Mouse (Mus musculus) liver, embryonic 14.5 days (tissue): ENCODE results near the gene Col6a3. TPM values are rescaled to one million over a fixed set of nuclear protein-coding genes. Genes with fewer than 3 reads are reported as not detected.

ENCODE experiments used
- ATAC-seq: fragments of 200-750 bp; cut with Nextera tagmentation; 2 replicates; pipeline ENCODE4 v1.8.0; 2017; ENCODE audit warnings: moderate number of reproducible peaks, mild to moderate bottlenecking, moderate library complexity; ENCODE audit not compliant: insufficient read depth
- DNase-seq, 3 experiments: peaks; one replicate each; pipeline ENCODE4 v3.0.0-alpha.2; 2012 to 2013; ENCODE audit warnings: low read depth in 3 of 3, low spot score in 3 of 3
- H3K27ac ChIP-seq: fragments of 300-500 bp; sonication (generic); 2 replicates; pipeline ENCODE4 v1.5.1; 2014; ENCODE audit warnings: moderate library complexity, mild to moderate bottlenecking, control low read depth, inconsistent platforms
- H3K27me3 ChIP-seq: fragments of 300-500 bp; sonication (generic); 2 replicates; pipeline ENCODE4 v1.6.1; 2014; ENCODE audit warnings: mild to moderate bottlenecking, low read length, moderate library complexity; ENCODE audit not compliant: control insufficient read depth, insufficient read depth
- H3K36me3 ChIP-seq: fragments of 300-500 bp; sonication (generic); replicated peaks from 2 replicates; pipeline ENCODE4 v1.6.1; 2014; ENCODE audit warnings: low read depth; ENCODE audit not compliant: control insufficient read depth, insufficient read depth
- H3K4me1 ChIP-seq, 2 experiments: fragments of 200-500 bp in 1 of 2; fragments of 300-500 bp in 1 of 2; sonication (generic) in 1 of 2; replicated peaks; 2 replicates each; pipeline ENCODE4 v1.6.1; 2012 to 2014; ENCODE audit warnings: antibody characterized with exemption in 1 of 2, inconsistent platforms in 1 of 2, low read length in 1 of 2; ENCODE audit not compliant: control insufficient read depth in 2 of 2, insufficient read depth in 2 of 2
- H3K4me2 ChIP-seq: fragments of 300-500 bp; sonication (generic); 2 replicates; pipeline ENCODE4 v1.6.1; 2014; ENCODE audit warnings: low read depth, mild to moderate bottlenecking, control low read depth, moderate library complexity
- H3K4me3 ChIP-seq, 2 experiments: fragments of 200-500 bp in 1 of 2; fragments of 300-500 bp in 1 of 2; sonication (generic) in 1 of 2; 2 replicates each; pipeline ENCODE4 v1.5.1; 2012 to 2014; ENCODE audit warnings: low read depth in 2 of 2, low read length in 2 of 2, mild to moderate bottlenecking in 2 of 2, control low read depth in 1 of 2, inconsistent platforms in 1 of 2, moderate library complexity in 1 of 2; ENCODE audit not compliant: insufficient read depth in 1 of 2
- H3K9ac ChIP-seq: fragments of 300-500 bp; sonication (generic); replicated peaks from 2 replicates; pipeline ENCODE4 v1.6.1; 2014; ENCODE audit warnings: mild to moderate bottlenecking, control low read depth, moderate library complexity
- H3K9me3 ChIP-seq: fragments of 300-500 bp; sonication (generic); 2 replicates; pipeline ENCODE4 v1.6.1; 2016; ENCODE audit warnings: low read length, mixed read lengths; ENCODE audit not compliant: control insufficient read depth
- CTCF ChIP-seq: IDR thresholded peaks from 2 replicates; pipeline ENCODE4 v1.5.1; 2016; ENCODE audit warnings: antibody characterized with exemption, low read depth, control low read depth
- EP300 ChIP-seq: IDR thresholded peaks from 2 replicates; pipeline ENCODE4 v1.6.1; 2016; ENCODE audit warnings: antibody characterized with exemption, low read depth
- WGBS: fragments of 180-500 bp; shearing (Covaris S2); extraction: QIAGEN DNeasy Blood & Tissue Kit; methylation state at CpG from one replicate; pipeline ENCODE4 v1.1.7; 2014; ENCODE audit not compliant: insufficient replicate concordance; 5-methylcytosine and 5-hydroxymethylcytosine counted together
- polyA plus RNA-seq, 2 experiments: library from polyadenylated mRNA; depleted of rRNA in 1 of 2; stranded (reverse) in 1 of 2; unstranded in 1 of 2; fragments of >200 nt; fragmentation: Nextera tagmentation in 1 of 2; extraction: Ambion mirVana in 1 of 2; gene quantifications; 2 replicates each; pipeline versions ENCODE4 v1.2.1 to v1.2.3; 2012 to 2014

The Col6a3 gene
- polyA plus RNA-seq, 2 experiments, result 2.8 to 4.2 TPM

DNA sequence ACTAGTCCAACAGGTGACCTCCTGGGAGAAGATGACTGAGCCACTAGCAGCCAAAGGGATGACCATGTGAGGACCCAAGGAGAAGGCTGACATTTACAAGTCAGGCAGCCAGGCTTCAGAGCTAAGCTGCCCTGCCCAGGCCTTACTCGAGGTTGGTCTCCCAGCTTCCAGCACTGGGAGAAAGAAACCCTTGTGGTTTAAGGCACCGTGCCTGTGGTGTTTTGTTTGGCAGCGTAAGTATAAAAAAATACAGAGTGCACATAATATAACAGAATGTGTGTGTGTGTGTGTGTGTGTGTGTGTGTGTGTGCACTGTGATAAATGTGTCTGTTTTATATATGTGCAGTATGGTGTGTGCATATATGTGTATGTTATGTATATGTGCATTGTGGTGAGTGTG lies 43.3 kb downstream of the Col6a3 start:
- Histone ChIP-seq H3K9me3 (no peaks in the 10 kb centered on the region), H3K4me1 (no peaks in the 10 kb centered on the region), H3K27me3 (no peaks in the 10 kb centered on the region), H3K9ac (no peak overlapping the region), H3K4me2 (no peak overlapping the region), H3K36me3 (no peaks in the 10 kb centered on the region), H3K4me3 (no peak overlapping the region), H3K27ac (no peak overlapping the region)
- TF ChIP-seq CTCF, result no peak
- TF ChIP-seq EP300, result no peak
- WGBS, result 72% methylated on average over 3 of the region's 3 CpGs
- ATAC-seq, result no peak
- no peak for DNase-seq

DNA sequence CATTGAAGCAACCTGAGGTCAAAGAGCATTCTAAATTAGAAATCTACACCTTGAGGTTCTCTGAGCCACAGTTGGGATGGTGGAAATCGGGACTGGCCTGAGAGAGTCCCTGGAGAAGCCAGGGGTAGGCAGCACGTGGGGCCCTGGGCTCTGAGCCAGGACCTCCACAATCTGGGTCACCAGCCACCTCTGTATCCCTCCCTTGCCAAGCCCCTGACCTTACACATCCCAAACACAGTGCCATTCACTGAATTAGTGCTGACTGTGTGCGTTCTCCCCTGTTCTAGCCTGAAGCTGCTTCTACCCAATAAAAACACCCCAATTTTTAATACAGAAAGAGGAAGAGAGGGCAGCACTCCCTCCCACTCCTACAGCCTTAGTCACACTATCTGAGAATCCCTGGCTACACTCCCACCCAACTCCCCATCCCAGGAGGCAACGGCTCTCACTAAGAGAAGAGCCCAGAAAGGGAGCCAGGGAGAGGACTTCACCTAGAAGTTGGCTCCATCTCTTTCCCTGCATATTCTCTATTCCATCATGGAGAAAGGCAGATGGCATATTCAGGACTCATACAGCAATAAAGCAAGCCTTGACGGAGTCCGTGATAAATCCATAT lies 46.4 kb downstream of the Col6a3 start:
- ATAC-seq (no peak), DNase-seq (no peak)
- 57% methylated on average over 6 of the region's 6 CpGs for WGBS
- TF ChIP-seq CTCF (no peak), EP300 (no peak)
- no peaks in the 10 kb centered on the region for H3K4me1 ChIP-seq
- no peak overlapping the region for H3K27ac ChIP-seq
- no peaks in the 10 kb centered on the region for H3K36me3 ChIP-seq
- H3K4me3 ChIP-seq, result no peak overlapping the region
- no peaks in the 10 kb centered on the region for H3K9me3 ChIP-seq
- no peaks in the 10 kb centered on the region for H3K27me3 ChIP-seq
- H3K4me2 ChIP-seq, result no peak overlapping the region
- H3K9ac ChIP-seq, result no peak overlapping the region

DNA sequence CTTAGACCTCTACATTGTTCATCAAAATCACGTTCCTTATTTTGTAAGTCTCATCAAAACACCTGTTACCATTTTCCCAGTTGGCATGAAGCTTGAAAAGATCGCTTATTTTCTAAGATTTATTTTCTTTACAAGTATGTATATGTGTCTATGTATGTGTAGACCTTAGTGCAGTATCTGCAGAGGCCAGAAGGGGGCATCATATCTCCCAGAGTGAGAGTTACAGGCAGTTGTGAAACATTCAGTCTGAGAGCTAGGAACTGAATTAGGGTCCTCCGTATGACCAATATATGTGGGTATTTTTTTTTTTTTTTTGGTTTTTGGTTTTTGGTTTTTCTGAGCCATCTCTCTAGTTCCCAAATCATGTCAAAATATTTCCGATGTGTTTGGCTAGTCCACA lies 50.4 kb downstream of the Col6a3 start:
- Histone ChIP-seq H3K27me3 (no peaks in the 10 kb centered on the region), H3K9ac (no peak overlapping the region), H3K4me1 (no peaks in the 10 kb centered on the region), H3K27ac (no peak overlapping the region), H3K4me3 (no peak overlapping the region), H3K4me2 (no peak overlapping the region), H3K9me3 (no peaks in the 10 kb centered on the region), H3K36me3 (no peaks in the 10 kb centered on the region)
- DNase-seq, result no peak
- ATAC-seq, result no peak
- WGBS, result 62% methylated on average over 4 of the region's 4 CpGs
- TF ChIP-seq EP300, result no peak

DNA sequence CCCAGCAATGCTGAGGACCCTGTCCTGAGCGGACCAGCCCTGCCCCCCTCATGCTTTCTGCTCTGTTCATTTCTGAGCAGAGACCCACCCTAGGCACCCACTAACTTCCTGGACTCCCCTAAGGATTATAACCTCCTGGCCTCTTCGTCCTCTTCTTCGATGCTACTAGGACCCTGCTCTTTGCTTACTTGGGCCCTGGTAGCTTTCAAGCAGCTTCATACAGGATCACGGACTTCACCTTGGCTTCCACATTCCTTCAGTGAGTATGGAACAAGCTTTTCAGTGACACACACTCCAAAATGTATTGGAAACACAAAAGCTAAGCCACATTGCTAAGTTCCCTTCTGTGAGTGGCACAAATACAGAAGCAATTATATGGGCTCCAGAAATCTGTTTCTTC lies 52.8 kb downstream of the Col6a3 start:
- H3K4me1 ChIP-seq, result no peaks in the 10 kb centered on the region
- no peak overlapping the region for H3K4me3 ChIP-seq
- H3K9ac ChIP-seq, result no peak overlapping the region
- no peak overlapping the region for H3K4me2 ChIP-seq
- no peaks in the 10 kb centered on the region for H3K9me3 ChIP-seq
- ATAC-seq (no peak), DNase-seq (no peak)
- H3K27me3 ChIP-seq, result no peaks in the 10 kb centered on the region
- 46% methylated on average over 4 of the region's 4 CpGs for WGBS
- no peak for TF ChIP-seq EP300
- no peak for TF ChIP-seq CTCF
- no peak overlapping the region for H3K27ac ChIP-seq
- no peaks in the 10 kb centered on the region for H3K36me3 ChIP-seq

DNA sequence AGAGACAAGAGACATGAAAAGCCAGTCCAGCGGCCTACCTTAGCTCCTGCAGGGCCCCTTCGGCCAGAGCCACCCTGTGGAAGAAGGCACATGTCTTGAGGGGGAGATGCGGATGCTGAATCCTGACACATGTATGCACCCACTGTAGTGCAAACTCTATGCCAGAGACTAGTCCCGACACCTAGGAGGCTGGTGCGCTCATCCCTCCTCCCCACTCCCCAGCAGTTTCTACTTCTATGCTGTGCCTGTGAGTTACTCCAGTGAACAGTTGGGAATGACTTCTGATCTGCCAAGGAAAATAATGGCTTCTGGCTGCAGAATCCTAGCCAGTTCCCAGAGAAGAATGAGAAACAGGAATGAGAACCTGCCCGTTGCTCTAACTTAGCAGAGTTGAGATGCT lies 54.3 kb downstream of the Col6a3 start:
- Histone ChIP-seq H3K36me3 (no peaks in the 10 kb centered on the region), H3K4me2 (no peak overlapping the region), H3K4me1 (no peaks in the 10 kb centered on the region), H3K27ac (no peak overlapping the region), H3K9ac (no peak overlapping the region), H3K27me3 (no peaks in the 10 kb centered on the region), H3K9me3 (no peaks in the 10 kb centered on the region), H3K4me3 (no peak overlapping the region)
- DNase-seq (no peak), ATAC-seq (no peak)
- TF ChIP-seq EP300 (no peak), CTCF (no peak)
- 52% methylated on average over 6 of the region's 6 CpGs for WGBS
